Mouse (Mus musculus): ENCODE data around the gene Cdkn2d. TPM values are rescaled to one million over a fixed set of nuclear protein-coding genes. Genes with fewer than 3 reads are reported as not detected.

Cdkn2d gene
- polyA plus RNA-seq, 1 experiment from 2014 or later = 48.1 TPM

DNA sequence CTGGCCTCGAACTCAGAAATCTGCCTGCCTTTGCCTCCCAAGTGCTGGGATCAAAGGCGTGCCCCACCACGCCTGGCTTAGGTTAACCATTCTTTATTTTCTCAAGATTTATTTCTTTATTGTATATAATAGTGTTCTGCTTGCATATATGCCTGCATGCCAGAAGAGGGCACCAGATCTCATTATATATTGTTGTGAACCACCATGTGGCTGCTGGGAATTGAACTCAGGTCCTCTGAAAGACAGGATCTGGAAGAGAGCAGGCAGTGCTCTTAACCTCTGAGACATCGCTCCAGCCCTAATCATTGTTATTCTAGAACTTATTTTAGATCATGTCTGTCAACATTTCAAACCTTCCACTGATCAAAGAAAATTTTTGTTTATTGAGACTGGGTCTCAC, 28.3 kb upstream of the Cdkn2d start:
- no peak overlapping the region for H3K4me2 ChIP-seq
- no peak for ATAC-seq (ENCODE audit: insufficient read depth)
- H3K27ac ChIP-seq (ENCODE audit: low read depth) = no peak overlapping the region
- TF ChIP-seq CTCF (IDR thresholded peaks at IDR 0.05; ENCODE audit: low read depth) = no peak
- H3K27me3 ChIP-seq (ENCODE audit: insufficient read depth, low read length) = no peaks in the 10 kb centered on the region
- H3K9ac ChIP-seq = no peak overlapping the region
- H3K9me3 ChIP-seq (ENCODE audit: low read depth, low read length) = no peaks in the 10 kb centered on the region
- peaks cover 7% of the 10 kb centered on the region; the same call in 1 of the 2 replicates for H3K4me1 ChIP-seq (ENCODE audit: insufficient read depth)
- DNase-seq = no peak
- no peak overlapping the region for H3K4me3 ChIP-seq (ENCODE audit: low read depth, low read length)
- 90% methylated on average over 4 of the region's 4 CpGs for WGBS
- H3K36me3 ChIP-seq (ENCODE audit: insufficient read depth) = no peaks in the 10 kb centered on the region

DNA sequence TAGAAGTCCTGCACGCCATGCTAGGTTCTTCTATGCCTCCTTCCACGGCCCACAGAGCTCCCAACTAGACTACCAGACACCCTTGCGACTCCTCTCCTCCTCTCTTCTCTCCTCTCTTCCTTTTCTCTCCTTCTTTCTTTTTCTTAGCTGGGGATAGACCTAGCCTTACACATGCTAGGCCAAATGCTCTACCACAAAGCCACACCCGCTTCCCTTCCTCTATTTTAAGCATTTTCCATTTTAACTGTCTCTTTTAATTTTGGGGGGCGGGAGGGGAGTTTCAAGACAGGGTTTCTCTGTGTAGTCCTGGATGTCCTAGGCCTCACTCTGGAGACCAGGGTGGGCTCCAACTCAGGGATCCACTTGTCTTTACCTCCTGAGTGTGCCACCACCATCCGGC, 27.6 kb upstream of the Cdkn2d start:
- no peak overlapping the region for H3K4me3 ChIP-seq (ENCODE audit: low read depth, low read length)
- H3K4me1 ChIP-seq (ENCODE audit: insufficient read depth) = peaks cover 7% of the 10 kb centered on the region; the same call in 1 of the 2 replicates
- no peak for TF ChIP-seq CTCF (IDR thresholded peaks at IDR 0.05; ENCODE audit: low read depth)
- H3K36me3 ChIP-seq (ENCODE audit: insufficient read depth) = no peaks in the 10 kb centered on the region
- DNase-seq (no peak), ATAC-seq (ENCODE audit: insufficient read depth) (no peak)
- whole genome bisulfite sequencing = 93% methylated on average over 6 of the region's 6 CpGs
- no peak overlapping the region for H3K27ac ChIP-seq (ENCODE audit: low read depth)
- no peaks in the 10 kb centered on the region for H3K9me3 ChIP-seq (ENCODE audit: low read depth, low read length)
- no peak overlapping the region for H3K4me2 ChIP-seq
- no peak overlapping the region for H3K9ac ChIP-seq
- H3K27me3 ChIP-seq (ENCODE audit: insufficient read depth, low read length) = no peaks in the 10 kb centered on the region

DNA sequence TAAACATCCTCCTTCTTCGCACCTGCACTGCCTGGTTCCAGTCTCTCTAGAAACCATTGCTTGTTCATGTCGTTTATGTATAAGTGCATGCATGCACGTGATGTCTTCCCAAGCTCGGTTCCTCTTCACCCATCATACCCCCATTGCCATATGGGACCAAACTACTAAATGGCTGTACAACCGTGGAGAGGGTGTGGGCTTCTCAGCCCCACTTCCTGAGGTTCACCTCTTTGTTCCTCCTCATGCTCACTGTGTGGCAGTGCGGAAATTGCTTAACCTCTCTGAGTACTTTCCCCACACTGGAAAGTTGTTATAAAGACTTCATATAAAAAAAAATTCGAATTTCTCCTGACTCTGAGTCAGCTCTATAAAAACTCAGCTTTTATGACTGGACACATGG, 25.5 kb upstream of the Cdkn2d start:
- no peak overlapping the region for H3K27ac ChIP-seq (ENCODE audit: low read depth)
- TF ChIP-seq CTCF (IDR thresholded peaks at IDR 0.05; ENCODE audit: low read depth) = no peak
- no peaks in the 10 kb centered on the region for H3K9me3 ChIP-seq (ENCODE audit: low read depth, low read length)
- peaks cover 11% of the 10 kb centered on the region for H3K27me3 ChIP-seq (ENCODE audit: insufficient read depth, low read length)
- H3K9ac ChIP-seq = no peak overlapping the region
- H3K36me3 ChIP-seq (ENCODE audit: insufficient read depth) = no peaks in the 10 kb centered on the region
- ATAC-seq (ENCODE audit: insufficient read depth) (no peak), DNase-seq (no peak)
- H3K4me3 ChIP-seq (ENCODE audit: low read depth, low read length) = no peak overlapping the region
- WGBS = 66% methylated on average over 7 of the region's 7 CpGs
- peaks cover 7% of the 10 kb centered on the region; the same call in 1 of the 2 replicates for H3K4me1 ChIP-seq (ENCODE audit: insufficient read depth)
- H3K4me2 ChIP-seq = no peak overlapping the region

DNA sequence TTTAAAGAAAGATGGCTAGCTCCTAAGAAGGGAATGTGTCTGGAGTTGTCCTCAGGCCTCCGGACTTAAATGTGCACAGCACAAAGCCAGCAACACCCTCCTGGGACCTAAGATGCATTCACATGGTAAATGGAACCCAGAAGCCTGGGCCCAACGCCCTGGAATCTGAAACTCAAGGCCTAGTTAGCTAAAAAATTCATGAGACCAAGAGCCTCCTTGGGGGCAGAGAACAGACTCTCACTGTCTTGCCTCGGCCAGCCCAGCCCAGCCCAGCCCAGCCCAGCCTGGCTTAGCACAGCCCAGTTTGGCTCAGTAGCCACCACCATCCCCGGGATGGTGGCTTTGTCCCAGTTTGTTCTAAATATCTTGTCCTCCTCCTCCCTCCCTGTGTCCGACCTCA, 24.2 kb upstream of the Cdkn2d start:
- 50% methylated on average over 5 of the region's 5 CpGs for WGBS
- Histone ChIP-seq H3K27ac (ENCODE audit: low read depth) (no peak overlapping the region), H3K4me1 (ENCODE audit: insufficient read depth) (no peaks in the 10 kb centered on the region), H3K9me3 (ENCODE audit: low read depth, low read length) (no peaks in the 10 kb centered on the region), H3K4me2 (no peak overlapping the region), H3K4me3 (ENCODE audit: low read depth, low read length) (no peak overlapping the region), H3K9ac (no peak overlapping the region), H3K27me3 (ENCODE audit: insufficient read depth, low read length) (peaks cover 14% of the 10 kb centered on the region), H3K36me3 (ENCODE audit: insufficient read depth) (no peaks in the 10 kb centered on the region)
- DNase-seq (no peak), ATAC-seq (ENCODE audit: insufficient read depth) (no peak)
- TF ChIP-seq CTCF (IDR thresholded peaks at IDR 0.05; ENCODE audit: low read depth) = no peak

DNA sequence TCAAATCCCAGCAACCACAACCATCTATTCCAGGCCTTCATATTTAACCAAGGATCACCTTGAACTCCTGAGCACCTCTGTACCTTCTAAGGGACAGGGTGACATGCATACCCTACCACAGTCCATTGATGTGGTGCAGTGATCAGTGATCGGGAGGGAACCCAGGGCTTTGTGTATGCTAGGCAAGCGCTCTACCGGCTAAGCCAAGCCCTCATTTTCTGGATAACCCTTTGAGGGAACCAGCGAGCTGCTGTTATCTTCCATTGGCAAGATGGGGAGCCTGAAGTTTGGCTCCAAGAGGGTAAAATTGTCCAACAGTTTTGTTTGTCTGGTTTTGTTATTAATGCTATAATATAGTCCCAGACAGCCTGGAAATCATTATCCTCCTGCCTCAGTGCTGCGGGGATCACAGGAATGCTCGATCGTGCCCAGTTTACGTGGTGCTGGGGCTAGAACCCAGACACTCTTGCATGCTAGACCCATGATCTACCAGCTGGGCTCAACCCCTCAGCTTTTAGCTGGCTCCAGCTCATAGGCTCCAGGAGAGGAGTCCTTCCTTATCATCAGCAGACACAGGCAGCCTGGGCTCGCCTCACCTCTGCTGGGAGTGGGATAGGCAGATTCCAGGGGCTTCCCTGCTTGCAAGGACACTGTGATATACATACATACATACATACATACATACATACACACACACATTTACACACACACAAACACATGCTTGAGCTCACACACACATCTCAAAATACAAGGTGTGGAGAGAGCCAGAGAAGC, 23.3 kb upstream of the Cdkn2d start:
- no peak for TF ChIP-seq CTCF (IDR thresholded peaks at IDR 0.05; ENCODE audit: low read depth)
- H3K27me3 ChIP-seq (ENCODE audit: insufficient read depth, low read length) = peaks cover 14% of the 10 kb centered on the region
- H3K9ac ChIP-seq = no peak overlapping the region
- 79% methylated on average over 9 of the region's 9 CpGs for WGBS
- DNase-seq = no peak
- H3K4me1 ChIP-seq (ENCODE audit: insufficient read depth) = no peaks in the 10 kb centered on the region
- no peaks in the 10 kb centered on the region for H3K36me3 ChIP-seq (ENCODE audit: insufficient read depth)
- no peaks in the 10 kb centered on the region for H3K9me3 ChIP-seq (ENCODE audit: low read depth, low read length)
- H3K4me3 ChIP-seq (ENCODE audit: low read depth, low read length) = no peak overlapping the region
- no peak overlapping the region for H3K27ac ChIP-seq (ENCODE audit: low read depth)
- no peak overlapping the region for H3K4me2 ChIP-seq
- no peak for ATAC-seq (ENCODE audit: insufficient read depth)

DNA sequence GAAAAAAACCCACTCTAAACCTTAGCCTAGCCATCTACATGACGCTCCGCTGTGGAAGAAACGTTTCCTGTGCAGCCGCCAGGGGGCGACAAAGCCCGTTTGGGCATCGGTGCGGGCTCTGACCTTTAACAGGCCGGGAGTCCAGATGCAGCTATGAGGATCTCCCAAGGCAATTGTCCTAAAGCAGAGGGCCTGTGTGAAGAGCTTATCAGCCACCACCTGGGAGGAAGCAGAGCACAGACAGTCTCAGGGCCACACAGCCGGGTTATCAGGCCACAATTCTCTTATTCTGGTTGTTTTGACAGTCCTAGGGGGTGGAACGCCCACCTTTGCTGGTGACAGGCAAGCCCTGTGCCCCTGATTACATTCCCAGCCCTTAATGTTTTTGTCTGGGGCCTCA, 22.2 kb upstream of the Cdkn2d start:
- peak; percentile 98 for TF ChIP-seq CTCF (IDR thresholded peaks at IDR 0.05; ENCODE audit: low read depth)
- no peaks in the 10 kb centered on the region for H3K4me1 ChIP-seq (ENCODE audit: insufficient read depth)
- H3K9me3 ChIP-seq (ENCODE audit: low read depth, low read length) = no peaks in the 10 kb centered on the region
- no peak overlapping the region for H3K4me2 ChIP-seq
- WGBS = 6% methylated on average over 11 of the region's 11 CpGs
- no peak overlapping the region for H3K4me3 ChIP-seq (ENCODE audit: low read depth, low read length)
- no peaks in the 10 kb centered on the region for H3K36me3 ChIP-seq (ENCODE audit: insufficient read depth)
- peaks cover 14% of the 10 kb centered on the region for H3K27me3 ChIP-seq (ENCODE audit: insufficient read depth, low read length)
- H3K9ac ChIP-seq = no peak overlapping the region
- DNase-seq = peak; percentile 94
- ATAC-seq (ENCODE audit: insufficient read depth) = peak; percentile 64; the same call in 1 of the 2 replicates
- H3K27ac ChIP-seq (ENCODE audit: low read depth) = no peak overlapping the region

DNA sequence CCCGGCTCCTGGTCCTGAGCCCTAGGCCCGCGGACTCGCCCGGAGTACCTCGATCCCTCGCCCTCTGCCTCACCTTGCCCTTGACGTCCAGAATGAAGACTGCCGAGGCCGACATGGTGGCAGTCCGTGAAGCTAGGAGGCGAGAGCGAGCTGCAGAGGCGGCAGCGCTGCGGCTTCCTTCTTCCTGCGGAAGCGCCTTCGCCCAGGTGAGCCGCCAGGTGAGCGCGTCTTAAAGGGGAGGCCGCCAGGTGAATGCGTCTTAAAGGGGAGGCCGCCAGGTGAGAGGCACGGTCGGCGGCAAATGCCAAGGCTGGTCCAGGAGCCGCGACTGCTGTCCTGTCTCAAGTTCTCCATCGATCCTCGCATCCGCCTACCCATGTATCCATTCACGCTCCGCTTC, 20.9 kb upstream of the Cdkn2d start, which contains the start of gene Ap1m2:
TSS of gene Ap1m2 (minus strand) at position 204 of the 400 bp plus-strand sequence.
- DNase-seq (peak; percentile 72), ATAC-seq (ENCODE audit: insufficient read depth) (no peak; the same call in 1 of the 2 replicates)
- Histone ChIP-seq H3K9ac (peak within 1 kb of the TSS; percentile 43), H3K9me3 (ENCODE audit: low read depth, low read length) (no peaks in the 10 kb centered on the region), H3K27ac (ENCODE audit: low read depth) (no peak within 1 kb of the TSS), H3K4me2 (peak within 1 kb of the TSS; percentile 42), H3K4me3 (ENCODE audit: low read depth, low read length) (peak within 1 kb of the TSS; percentile 43), H3K36me3 (ENCODE audit: insufficient read depth) (no peaks in the 10 kb centered on the region), H3K4me1 (ENCODE audit: insufficient read depth) (no peaks in the 10 kb centered on the region), H3K27me3 (ENCODE audit: insufficient read depth, low read length) (peaks cover 14% of the 10 kb centered on the region)
- 6% methylated on average over 35 of the region's 35 CpGs for WGBS
- peak; percentile 45; the same call in 1 of the 2 replicates for TF ChIP-seq CTCF (IDR thresholded peaks at IDR 0.05; ENCODE audit: low read depth)
